Mouse (Mus musculus) right cerebral cortex, postnatal 36 days (tissue): ENCODE measurements around the gene Gm11565.
"Not testable (repeated sequence)": the region's sequence is repeated elsewhere in the genome, so short reads cannot be mapped to it uniquely, and the experiment has no call there.

Source experiments
- DNase-seq, 2 experiments: peaks; one replicate each; pipeline ENCODE4 v3.0.0; 2022; ENCODE audit warnings: low spot score in 2 of 2, mixed read lengths in 1 of 2

Gm11565 gene

GRCm38 (mm10) chr11:99914451-99914850 lies at the start of gene Gm11565:
TSS of gene Gm11565 (plus strand) at chr11:99914751.
- DNase-seq = no peak

GRCm38 (mm10) chr11:99873089-99873488 lies 41.5 kb upstream of the Gm11565 start, which contains the start of gene Krtap9-1:
TSS of gene Krtap9-1 (plus strand) at chr11:99873389.
- DNase-seq = not testable (repeated sequence)

GRCm38 (mm10) chr11:99878887-99879286 lies 35.7 kb upstream of the Gm11565 start, which contains the start of gene Gm11567:
TSS of gene Gm11567 (plus strand) at chr11:99879187.
- not testable (repeated sequence) for DNase-seq

- DNase-seq = no peak
Measured at GRCm38 (mm10) chr11:99907620-99908019, 6.9 kb upstream of the Gm11565 start, which contains the start of gene Krtap31-1. TSS of gene Krtap31-1 (plus strand) at chr11:99907920.

GRCm38 (mm10) chr11:99935991-99936390 lies 21.4 kb downstream of the Gm11565 start, which contains the start of gene Krtap31-2:
TSS of gene Krtap31-2 (plus strand) at chr11:99936291.
- no peak for DNase-seq

- DNase-seq = no peak
Measured at GRCm38 (mm10) chr11:99937751-99938264, 23.3 kb downstream of the Gm11565 start.

- no peak for DNase-seq
Measured at GRCm38 (mm10) chr11:99948175-99948574, 33.6 kb downstream of the Gm11565 start, which contains the start of gene Krtap9-5. TSS of gene Krtap9-5 (plus strand) at chr11:99948475.

- no peak for DNase-seq
Measured at GRCm38 (mm10) chr11:99964213-99964612, 49.7 kb downstream of the Gm11565 start.
